Mouse (Mus musculus) ES-E14 (cell line): ENCODE measurements around the gene Pard3b. TPM values are rescaled to one million over a fixed set of nuclear protein-coding genes. Genes with fewer than 3 reads are reported as not detected.

Experiments
- DNase-seq: peaks from one replicate; pipeline ENCODE4 v3.0.0-alpha.2; 2013; ENCODE audit warnings: low read depth, low spot score
- H3K27ac ChIP-seq: 2 replicates; pipeline ENCODE4 v1.5.1; 2012; ENCODE audit warnings: low read depth, mild to moderate bottlenecking, low read length, moderate library complexity, mixed read lengths; ENCODE audit not compliant: poor library complexity, insufficient read depth, severe bottlenecking
- H3K36me3 ChIP-seq: 2 replicates; pipeline ENCODE4 v1.6.1; 2012; ENCODE audit warnings: mild to moderate bottlenecking, low read length, moderate library complexity, mixed read lengths; ENCODE audit not compliant: control insufficient read depth, poor library complexity, insufficient read depth, severe bottlenecking
- H3K4me1 ChIP-seq, 2 experiments: fragments of 150-350 bp in 1 of 2; sonication (generic) in 1 of 2; 2 replicates each; pipeline ENCODE4 v1.6.1; 2012; ENCODE audit warnings: low read length in 2 of 2, mild to moderate bottlenecking in 1 of 2, mixed read lengths in 1 of 2; ENCODE audit not compliant: control insufficient read depth in 2 of 2, insufficient read depth in 2 of 2, poor library complexity in 1 of 2
- H3K4me3 ChIP-seq, 2 experiments: fragments of 150-350 bp in 1 of 2; sonication (generic) in 1 of 2; 2 replicates each; pipeline ENCODE4 v1.5.1; 2012; ENCODE audit warnings: low read length in 2 of 2, low read depth in 1 of 2, mild to moderate bottlenecking in 1 of 2, mixed read lengths in 1 of 2; ENCODE audit not compliant: insufficient read depth in 1 of 2, poor library complexity in 1 of 2, severe bottlenecking in 1 of 2
- H3K9ac ChIP-seq: 2 replicates; pipeline ENCODE4 v1.6.1; 2012; ENCODE audit warnings: low read depth, mild to moderate bottlenecking, low read length, mixed read lengths; ENCODE audit not compliant: poor library complexity, insufficient read depth, severe bottlenecking
- H3K9me3 ChIP-seq: fragments of 150-350 bp; sonication (generic); 2 replicates; pipeline ENCODE4 v1.6.1; 2012; ENCODE audit warnings: low read depth, mild to moderate bottlenecking, low read length; ENCODE audit not compliant: control insufficient read depth, insufficient read depth
- CHD2 ChIP-seq: IDR thresholded peaks from 2 replicates; pipeline ENCODE4 v1.6.1; 2014; ENCODE audit warnings: mild to moderate bottlenecking, low read depth, low read length, inconsistent platforms
- HCFC1 ChIP-seq: IDR thresholded peaks from 2 replicates; pipeline ENCODE4 v1.6.1; 2012; ENCODE audit warnings: low read length, inconsistent platforms, borderline replicate concordance; ENCODE audit not compliant: insufficient read depth
- MAFK ChIP-seq: IDR thresholded peaks from 2 replicates; pipeline ENCODE4 v1.6.1; 2014; ENCODE audit warnings: mild to moderate bottlenecking, low read depth, low read length, inconsistent platforms; ENCODE audit not compliant: insufficient read depth
- ZC3H11A ChIP-seq: IDR thresholded peaks from 2 replicates; pipeline ENCODE4 v1.6.1; 2012; ENCODE audit warnings: low read depth, mild to moderate bottlenecking, inconsistent platforms, low read length, borderline replicate concordance
- ZNF384 ChIP-seq: IDR thresholded peaks from 2 replicates; pipeline ENCODE4 v1.6.1; 2012; ENCODE audit warnings: low read depth, low read length, inconsistent platforms
- in situ Hi-C, 2 experiments: fragments of 600-800 bp; cut with MboI; formaldehyde crosslinking; loops; one replicate each; pipeline ENCODE4 v1.15.1; 2025; ENCODE audit warnings: low sequenced_read_pairs in 2 of 2, inconsistent platforms in 1 of 2; ENCODE audit not compliant: unreplicated experiment in 2 of 2
- total RNA-seq: library from RNA; depleted of rRNA; stranded (reverse); fragments of 300-350 nt; gene quantifications from 2 replicates; pipeline ENCODE4 v1.2.3, GENCODE M21; 2012

Pard3b gene
- total RNA-seq, 1 experiment: 0.49 TPM

GRCm38 (mm10) chr1:62555838-62556237 is 917.2 kb downstream of the Pard3b start:
- H3K27ac ChIP-seq: no peak overlapping the region
- no peak for TF ChIP-seq MAFK
- TF ChIP-seq ZNF384: no peak
- TF ChIP-seq HCFC1: no peak
- TF ChIP-seq ZC3H11A: no peak
- no peak for TF ChIP-seq CHD2
- no peak overlapping the region for H3K4me3 ChIP-seq
- H3K9ac ChIP-seq: no peak overlapping the region
- no peaks in the 10 kb centered on the region for H3K4me1 ChIP-seq
- no peaks in the 10 kb centered on the region for H3K9me3 ChIP-seq
- DNase-seq: no peak
- H3K36me3 ChIP-seq: no peaks in the 10 kb centered on the region
- in situ Hi-C loops: no loop called here

GRCm38 (mm10) chr1:62562987-62563386 is 924.4 kb downstream of the Pard3b start:
- TF ChIP-seq HCFC1: no peak
- no peak for TF ChIP-seq ZC3H11A
- TF ChIP-seq ZNF384: no peak
- TF ChIP-seq MAFK: no peak
- TF ChIP-seq CHD2: no peak
- DNase-seq: no peak

GRCm38 (mm10) chr1:62564245-62565119 is 925.9 kb downstream of the Pard3b start:
- H3K27ac ChIP-seq: no peak overlapping the region
- H3K4me1 ChIP-seq: peaks cover 0 to 2% of the 10 kb centered on the region in 2 experiments; a peak in 1 of 4 replicates
- peak; percentile 15 for DNase-seq
- no peak overlapping the region for H3K4me3 ChIP-seq
- no peaks in the 10 kb centered on the region for H3K9me3 ChIP-seq
- H3K9ac ChIP-seq: no peak overlapping the region
- H3K36me3 ChIP-seq: no peaks in the 10 kb centered on the region
- in situ Hi-C loops: no loop called here
- TF ChIP-seq MAFK: no peak
- peak; percentile 15; the same call in 1 of the 2 replicates for TF ChIP-seq CHD2

More at GRCm38 (mm10) chr1:62562987-62563386, 924.4 kb downstream of the Pard3b start:
- no peak overlapping the region for H3K4me3 ChIP-seq
- peaks cover 0 to 2% of the 10 kb centered on the region in 2 experiments; a peak in 1 of 4 replicates for H3K4me1 ChIP-seq
- no peaks in the 10 kb centered on the region for H3K36me3 ChIP-seq
- no peaks in the 10 kb centered on the region for H3K9me3 ChIP-seq
- no peak overlapping the region for H3K9ac ChIP-seq
- H3K27ac ChIP-seq: no peak overlapping the region
- in situ Hi-C loops: no loop called here

- H3K27ac ChIP-seq: no peak overlapping the region
- TF ChIP-seq HCFC1: no peak
- no peak for TF ChIP-seq CHD2
- TF ChIP-seq ZC3H11A: no peak
- no peak for TF ChIP-seq ZNF384
- TF ChIP-seq MAFK: no peak
Observed at GRCm38 (mm10) chr1:62565120-62565809, 926.6 kb downstream of the Pard3b start.

More at GRCm38 (mm10) chr1:62565120-62565809, 926.6 kb downstream of the Pard3b start:
- no peaks in the 10 kb centered on the region for H3K36me3 ChIP-seq
- no peaks in the 10 kb centered on the region for H3K9me3 ChIP-seq
- in situ Hi-C loops: no loop called here
- H3K9ac ChIP-seq: no peak overlapping the region
- H3K4me3 ChIP-seq: no peak overlapping the region
- DNase-seq: no peak
- peaks cover 0 to 2% of the 10 kb centered on the region in 2 experiments; a peak in 1 of 4 replicates for H3K4me1 ChIP-seq
